Mouse (Mus musculus) forebrain, embryonic 16.5 days (tissue): ENCODE data around the gene Mlx. TPM values are rescaled to one million over a fixed set of nuclear protein-coding genes. Genes with fewer than 3 reads are reported as not detected.
"Not testable (repeated sequence)": the region's sequence is repeated elsewhere in the genome, so short reads cannot be mapped to it uniquely, and the experiment has no call there.

Experiments used
- ATAC-seq: fragments of 200-750 bp; cut with Nextera tagmentation; 2 replicates; pipeline ENCODE4 v1.8.0; 2017; ENCODE audit warnings: mild to moderate bottlenecking, moderate library complexity
- H3K27ac ChIP-seq: fragments of 300-500 bp; sonication (generic); 2 replicates; pipeline ENCODE4 v1.5.1; 2014; ENCODE audit warnings: low read length, control low read depth
- H3K27me3 ChIP-seq: fragments of 300-500 bp; sonication (generic); replicated peaks from 2 replicates; pipeline ENCODE4 v1.6.1; 2014; ENCODE audit warnings: low read length; ENCODE audit not compliant: control insufficient read depth, insufficient read depth
- H3K36me3 ChIP-seq: fragments of 300-500 bp; sonication (generic); 2 replicates; pipeline ENCODE4 v1.6.1; 2014; ENCODE audit not compliant: control insufficient read depth, insufficient read depth
- H3K4me1 ChIP-seq: fragments of 300-500 bp; sonication (generic); replicated peaks from 2 replicates; pipeline ENCODE4 v1.6.1; 2014; ENCODE audit warnings: low read length; ENCODE audit not compliant: control insufficient read depth, insufficient read depth
- H3K4me2 ChIP-seq: fragments of 300-500 bp; sonication (generic); 2 replicates; pipeline ENCODE4 v1.6.1; 2014; ENCODE audit warnings: mild to moderate bottlenecking, low read length, control low read depth
- H3K4me3 ChIP-seq: fragments of 300-500 bp; sonication (generic); replicated peaks from 2 replicates; pipeline ENCODE4 v1.5.1; 2014; ENCODE audit warnings: mild to moderate bottlenecking, low read length, control low read depth
- H3K9ac ChIP-seq: fragments of 300-500 bp; sonication (generic); replicated peaks from 2 replicates; pipeline ENCODE4 v1.6.1; 2014; ENCODE audit warnings: low read depth, low read length, control low read depth
- H3K9me3 ChIP-seq: fragments of 300-500 bp; sonication (generic); 2 replicates; pipeline ENCODE4 v1.6.1; 2016; ENCODE audit warnings: low read length; ENCODE audit not compliant: control insufficient read depth
- WGBS: fragments of 180-500 bp; shearing (Covaris S2); extraction: QIAGEN DNeasy Blood & Tissue Kit; methylation state at CpG from one replicate; pipeline ENCODE4 v1.1.7; 2014; 5-methylcytosine and 5-hydroxymethylcytosine counted together
- polyA plus RNA-seq: library from polyadenylated mRNA; unstranded; fragments of >200 nt; fragmentation: Nextera tagmentation; extraction: Ambion mirVana; gene quantifications from 2 replicates; pipeline ENCODE4 v1.2.1, GENCODE M21; 2015

Gene Mlx
- polyA plus RNA-seq, 1 experiment from 2014 or later = 94.6 TPM

- H3K9ac ChIP-seq, H3K27me3 ChIP-seq, ATAC-seq, H3K4me3 ChIP-seq, H3K27ac ChIP-seq, H3K9me3 ChIP-seq, H3K4me2 ChIP-seq, H3K4me1 ChIP-seq: not testable (repeated sequence)
- peaks cover 18% of the 10 kb centered on the region for H3K36me3 ChIP-seq
- 89% methylated on average over 7 of the region's 9 CpGs for WGBS
Observed at GRCm38 (mm10) chr11:101125008-101125407, 37.9 kb downstream of the Mlx start.

- WGBS = 93% methylated on average over 1 of the region's 1 CpGs
- no peaks in the 10 kb centered on the region for H3K4me1 ChIP-seq
Observed at GRCm38 (mm10) chr11:101127075-101127474, 40.0 kb downstream of the Mlx start.

GRCm38 (mm10) chr11:101128996-101129577 is 42.0 kb downstream of the Mlx start:
- WGBS = 84% methylated on average over 11 of the region's 11 CpGs
- Histone ChIP-seq H3K27ac (no peak overlapping the region), H3K9me3 (peaks cover 4% of the 10 kb centered on the region; the same call in 1 of the 2 replicates), H3K9ac (no peak overlapping the region), H3K4me3 (no peak overlapping the region), H3K4me1 (no peaks in the 10 kb centered on the region), H3K36me3 (peaks cover 15% of the 10 kb centered on the region), H3K4me2 (no peak overlapping the region), H3K27me3 (no peaks in the 10 kb centered on the region)
- ATAC-seq = no peak

More at GRCm38 (mm10) chr11:101127075-101127474, 40.0 kb downstream of the Mlx start:
- no peak overlapping the region for H3K4me3 ChIP-seq
- H3K4me2 ChIP-seq = no peak overlapping the region
- no peaks in the 10 kb centered on the region for H3K27me3 ChIP-seq
- ATAC-seq = no peak
- H3K27ac ChIP-seq = no peak overlapping the region
- peaks cover 4% of the 10 kb centered on the region; the same call in 1 of the 2 replicates for H3K9me3 ChIP-seq
- H3K9ac ChIP-seq = no peak overlapping the region
- H3K36me3 ChIP-seq = peaks cover 18% of the 10 kb centered on the region

- WGBS = 59% methylated on average over 18 of the region's 18 CpGs
- no peak for ATAC-seq
- H3K4me2 ChIP-seq = no peak overlapping the region
- peaks cover 15% of the 10 kb centered on the region for H3K36me3 ChIP-seq
- no peaks in the 10 kb centered on the region for H3K27me3 ChIP-seq
- H3K4me1 ChIP-seq = no peaks in the 10 kb centered on the region
- peaks cover 4% of the 10 kb centered on the region; the same call in 1 of the 2 replicates for H3K9me3 ChIP-seq
- no peak overlapping the region for H3K27ac ChIP-seq
- H3K4me3 ChIP-seq = no peak overlapping the region
- no peak overlapping the region for H3K9ac ChIP-seq
Observed at GRCm38 (mm10) chr11:101130056-101130756, 43.1 kb downstream of the Mlx start.

- no peaks in the 10 kb centered on the region for H3K27me3 ChIP-seq
- H3K9ac ChIP-seq = no peak overlapping the region
- peaks cover 4% of the 10 kb centered on the region; the same call in 1 of the 2 replicates for H3K9me3 ChIP-seq
- peaks cover 10% of the 10 kb centered on the region for H3K36me3 ChIP-seq
- 77% methylated on average over 2 of the region's 2 CpGs for WGBS
- H3K27ac ChIP-seq = no peak overlapping the region
- no peaks in the 10 kb centered on the region for H3K4me1 ChIP-seq
- no peak for ATAC-seq
- no peak overlapping the region for H3K4me3 ChIP-seq
- no peak overlapping the region for H3K4me2 ChIP-seq
Observed at GRCm38 (mm10) chr11:101131187-101131586, 44.1 kb downstream of the Mlx start.

GRCm38 (mm10) chr11:101131701-101132100 is 44.6 kb downstream of the Mlx start:
- ATAC-seq = no peak
- no peaks in the 10 kb centered on the region for H3K4me1 ChIP-seq
- H3K9ac ChIP-seq = no peak overlapping the region
- peaks cover 3% of the 10 kb centered on the region; the same call in 1 of the 2 replicates for H3K9me3 ChIP-seq
- peaks cover 5% of the 10 kb centered on the region for H3K36me3 ChIP-seq
- no peak overlapping the region for H3K27ac ChIP-seq
- 84% methylated on average over 6 of the region's 6 CpGs for whole genome bisulfite sequencing
- no peak overlapping the region for H3K4me2 ChIP-seq
- H3K27me3 ChIP-seq = no peaks in the 10 kb centered on the region
- no peak overlapping the region for H3K4me3 ChIP-seq

GRCm38 (mm10) chr11:101133037-101133436 is 46.0 kb downstream of the Mlx start:
- Histone ChIP-seq H3K9ac (no peak overlapping the region), H3K4me1 (no peaks in the 10 kb centered on the region), H3K9me3 (no peaks in the 10 kb centered on the region), H3K4me2 (no peak overlapping the region), H3K27ac (no peak overlapping the region), H3K27me3 (no peaks in the 10 kb centered on the region), H3K4me3 (no peak overlapping the region), H3K36me3 (no peaks in the 10 kb centered on the region)
- 77% methylated on average over 12 of the region's 12 CpGs for WGBS
- ATAC-seq = no peak

GRCm38 (mm10) chr11:101134217-101134865 is 47.3 kb downstream of the Mlx start:
- H3K27me3 ChIP-seq = no peaks in the 10 kb centered on the region
- no peak for ATAC-seq
- no peak overlapping the region for H3K27ac ChIP-seq
- H3K9ac ChIP-seq = no peak overlapping the region
- H3K36me3 ChIP-seq = no peaks in the 10 kb centered on the region
- no peaks in the 10 kb centered on the region; the same call in 1 of the 2 replicates for H3K4me1 ChIP-seq
- H3K4me3 ChIP-seq = no peak overlapping the region
- WGBS = 74% methylated on average over 13 of the region's 13 CpGs
- H3K4me2 ChIP-seq = no peak overlapping the region
- H3K9me3 ChIP-seq = no peaks in the 10 kb centered on the region

GRCm38 (mm10) chr11:101137000-101137399 is 49.9 kb downstream of the Mlx start:
- H3K4me2 ChIP-seq = no peak overlapping the region
- no peaks in the 10 kb centered on the region for H3K9me3 ChIP-seq
- no peak overlapping the region for H3K9ac ChIP-seq
- no peaks in the 10 kb centered on the region for H3K27me3 ChIP-seq
- H3K27ac ChIP-seq = no peak overlapping the region
- no peaks in the 10 kb centered on the region for H3K36me3 ChIP-seq
- WGBS = 78% methylated on average over 7 of the region's 7 CpGs
- ATAC-seq = no peak
- no peak overlapping the region for H3K4me3 ChIP-seq
- H3K4me1 ChIP-seq = peaks cover 6% of the 10 kb centered on the region
